Mouse (Mus musculus): ENCODE data around the gene Pcnp.

Gene Pcnp

GRCm38 (mm10) chr16:56036501-56036900 is 7.0 kb upstream of the Pcnp start:
- no peak for DNase-seq (ENCODE audit: low spot score in 2 of 2)

- no peak for DNase-seq (ENCODE audit: low spot score in 2 of 2)
Observed at GRCm38 (mm10) chr16:56034566-56034965, 5.0 kb upstream of the Pcnp start.

- no peak for DNase-seq (ENCODE audit: low spot score in 2 of 2)
Observed at GRCm38 (mm10) chr16:56028722-56029551, 602 bp downstream of the Pcnp start.

- no peak for DNase-seq (ENCODE audit: low spot score in 2 of 2)
Observed at GRCm38 (mm10) chr16:56027854-56028629, 1.5 kb downstream of the Pcnp start.

- no peak for DNase-seq (ENCODE audit: low spot score in 2 of 2)
Observed at GRCm38 (mm10) chr16:56019660-56020059, 9.9 kb downstream of the Pcnp start.

GRCm38 (mm10) chr16:56014076-56014475 is 15.5 kb downstream of the Pcnp start:
- DNase-seq (ENCODE audit: low spot score in 2 of 2) = no peak

GRCm38 (mm10) chr16:56012789-56013743 is 16.5 kb downstream of the Pcnp start:
- DNase-seq (ENCODE audit: low spot score in 2 of 2) = no peak

GRCm38 (mm10) chr16:56008862-56009261 is 20.7 kb downstream of the Pcnp start:
- no peak for DNase-seq (ENCODE audit: low spot score in 2 of 2)

GRCm38 (mm10) chr16:56006798-56007197 is 22.7 kb downstream of the Pcnp start:
- DNase-seq (ENCODE audit: low spot score in 2 of 2) = no peak

GRCm38 (mm10) chr16:55994235-55994634 is 35.3 kb downstream of the Pcnp start:
- DNase-seq (ENCODE audit: low spot score in 2 of 2) = no peak

- no peak for DNase-seq (ENCODE audit: low spot score in 2 of 2)
Observed at GRCm38 (mm10) chr16:55990311-55990710, 39.2 kb downstream of the Pcnp start.

GRCm38 (mm10) chr16:55986001-55986400 is 43.5 kb downstream of the Pcnp start:
- no peak for DNase-seq (ENCODE audit: low spot score in 2 of 2)

- no peak for DNase-seq (ENCODE audit: low spot score in 2 of 2)
Observed at GRCm38 (mm10) chr16:55974903-55975285, 54.6 kb downstream of the Pcnp start.

- peak; percentile 91 to 92 for DNase-seq (ENCODE audit: low spot score in 2 of 2)
Observed at GRCm38 (mm10) chr16:55974256-55974902, 55.2 kb downstream of the Pcnp start.

- DNase-seq (ENCODE audit: low spot score in 2 of 2) = peak; percentile 99 to 100
Observed at GRCm38 (mm10) chr16:55973431-55974255, 55.9 kb downstream of the Pcnp start, which contains the start of gene Zbtb11. Gene Zbtb11, plus strand, starts transcription at chr16:55973883.

GRCm38 (mm10) chr16:55972626-55973201 is 56.8 kb downstream of the Pcnp start:
- no peak for DNase-seq (ENCODE audit: low spot score in 2 of 2)

- no peak for DNase-seq (ENCODE audit: low spot score in 2 of 2)
Observed at GRCm38 (mm10) chr16:55971735-55972615, 57.6 kb downstream of the Pcnp start.

- no peak for DNase-seq (ENCODE audit: low spot score in 2 of 2)
Observed at GRCm38 (mm10) chr16:55970416-55970815, 59.1 kb downstream of the Pcnp start.

- peak; percentile 42 to 53 for DNase-seq (ENCODE audit: low spot score in 2 of 2)
Observed at GRCm38 (mm10) chr16:55969147-55969546, 60.4 kb downstream of the Pcnp start.
